Mouse (Mus musculus): ENCODE data around the gene Arl4d.
"Not testable (repeated sequence)": the region's sequence is repeated elsewhere in the genome, so short reads cannot be mapped to it uniquely, and the experiment has no call there.

The Arl4d gene

DNA sequence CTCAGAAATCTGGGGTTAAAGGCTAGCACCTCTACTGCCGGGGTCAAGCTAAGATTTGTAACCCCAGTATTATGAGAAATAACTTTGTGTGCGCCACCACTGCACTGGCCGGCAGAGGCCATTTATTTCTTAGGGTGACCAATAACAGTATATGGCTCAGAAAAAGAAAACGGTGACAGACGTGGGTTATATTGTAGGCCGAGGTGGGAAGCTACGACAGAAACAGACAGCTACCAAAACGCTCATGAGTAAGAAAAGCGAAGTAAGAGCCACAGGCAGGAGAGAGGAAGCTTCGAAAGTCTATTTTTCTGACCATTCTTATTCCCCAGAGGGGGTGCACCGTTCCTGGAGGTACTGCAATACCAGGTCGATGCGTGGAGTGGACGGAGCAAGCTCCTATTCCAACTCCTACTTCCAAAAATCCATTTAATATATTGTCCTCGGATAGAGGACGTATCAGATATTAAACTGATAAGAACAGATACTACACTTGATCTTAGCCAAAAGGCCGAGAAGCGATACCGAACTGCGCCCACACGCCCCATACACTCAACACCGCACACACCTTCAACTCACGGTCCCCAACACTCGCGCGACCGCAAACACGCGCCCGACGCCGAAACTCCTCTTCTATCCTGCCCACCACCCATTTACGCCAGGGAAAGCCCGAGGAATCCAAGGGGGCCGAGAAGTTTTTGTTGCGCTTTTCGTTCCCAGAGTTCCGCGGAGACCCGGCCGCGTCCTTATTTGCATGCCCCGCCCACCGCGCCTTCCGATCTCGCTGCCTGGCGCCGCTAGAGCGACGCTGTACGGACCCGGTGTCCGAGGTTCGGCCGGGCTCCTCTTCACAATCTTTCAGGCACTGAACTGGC, 19.7 kb upstream of the Arl4d start:
- peak; percentile 71 for DNase-seq (ENCODE audit: low read depth, low spot score)

DNA sequence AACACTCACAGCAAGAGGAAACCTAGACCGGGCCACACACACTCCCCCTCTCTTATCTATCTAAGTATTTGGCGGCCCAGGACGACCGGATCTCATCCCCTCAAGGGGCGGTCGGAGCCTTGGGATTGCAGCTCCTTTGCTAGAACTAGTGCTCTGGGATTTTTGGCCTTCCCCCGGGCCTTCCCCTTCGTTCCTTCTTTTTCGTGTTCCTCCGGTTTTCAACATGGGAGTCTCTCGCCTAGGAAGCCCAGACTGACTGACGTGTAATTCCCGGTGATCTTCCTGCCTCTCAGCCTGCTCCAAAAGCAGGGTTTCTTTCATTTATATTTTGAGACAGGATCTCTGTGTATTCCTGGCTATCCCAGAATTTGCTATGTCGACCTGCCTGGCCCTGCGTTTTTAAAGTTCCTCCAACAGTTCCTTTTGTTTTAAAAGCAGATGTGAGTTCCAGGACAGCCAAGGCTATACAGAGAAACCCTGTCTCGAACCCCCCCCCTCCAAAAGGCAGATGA, 19.0 kb upstream of the Arl4d start:
- not testable (repeated sequence) for DNase-seq (ENCODE audit: low read depth, low spot score)

DNA sequence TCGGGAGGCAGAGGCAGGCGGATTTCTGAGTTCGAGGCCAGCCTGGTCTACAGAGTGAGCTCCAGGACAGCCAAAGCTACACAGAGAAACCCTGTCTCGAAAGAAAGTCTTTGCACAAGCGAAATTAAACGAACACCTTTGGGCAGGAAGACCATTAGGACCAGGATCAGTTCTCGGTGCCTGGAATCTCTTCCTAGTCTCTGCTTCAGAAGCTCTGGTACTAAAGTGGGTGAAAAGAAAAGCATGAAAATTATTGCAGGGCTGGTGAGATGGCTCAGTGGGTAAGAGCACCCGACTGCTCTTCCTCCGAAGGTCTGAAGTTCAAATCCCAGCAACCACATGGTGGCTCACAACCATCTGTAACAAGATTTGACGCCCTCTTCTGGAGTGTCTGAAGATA, 18.2 kb upstream of the Arl4d start:
- not testable (repeated sequence) for DNase-seq (ENCODE audit: low read depth, low spot score)

DNA sequence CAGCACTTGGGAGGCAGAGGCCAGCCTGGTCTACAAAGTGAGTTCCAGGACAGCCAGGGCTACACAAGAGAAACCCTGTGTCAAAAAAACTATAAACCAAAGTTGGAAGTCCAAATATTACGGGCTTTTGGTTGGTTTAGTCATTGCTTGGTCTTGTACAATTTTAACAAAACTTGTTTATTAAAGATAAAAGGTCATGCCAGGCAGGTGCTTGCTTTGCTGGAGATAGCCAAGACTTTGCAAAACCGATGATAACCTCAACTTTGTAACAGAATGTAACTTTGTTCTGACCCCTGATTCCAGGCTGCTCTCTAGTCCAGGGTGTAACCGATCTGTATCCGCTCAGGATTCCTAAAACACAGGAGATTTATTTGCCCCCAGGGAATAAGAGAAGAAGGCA, 9.0 kb upstream of the Arl4d start:
- no peak for DNase-seq (ENCODE audit: low read depth, low spot score)

DNA sequence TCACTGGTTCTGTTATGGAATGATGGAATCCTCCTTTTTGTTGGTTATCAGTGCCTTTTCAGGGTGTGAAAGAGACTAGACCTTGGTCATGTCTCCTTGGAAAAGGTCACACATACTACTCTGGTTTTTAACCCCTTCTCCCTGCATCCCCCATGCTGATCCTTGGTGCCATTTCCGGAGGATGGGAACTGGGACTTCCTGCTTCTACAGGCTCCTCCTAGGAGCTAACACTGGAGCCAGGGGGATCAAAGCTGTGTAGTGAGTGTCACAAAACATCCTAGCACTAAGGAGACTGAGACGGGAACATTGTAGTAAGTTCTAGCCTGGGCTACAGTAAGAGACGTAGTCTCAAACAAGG, 7.8 kb upstream of the Arl4d start:
- DNase-seq (ENCODE audit: low read depth, low spot score): no peak

DNA sequence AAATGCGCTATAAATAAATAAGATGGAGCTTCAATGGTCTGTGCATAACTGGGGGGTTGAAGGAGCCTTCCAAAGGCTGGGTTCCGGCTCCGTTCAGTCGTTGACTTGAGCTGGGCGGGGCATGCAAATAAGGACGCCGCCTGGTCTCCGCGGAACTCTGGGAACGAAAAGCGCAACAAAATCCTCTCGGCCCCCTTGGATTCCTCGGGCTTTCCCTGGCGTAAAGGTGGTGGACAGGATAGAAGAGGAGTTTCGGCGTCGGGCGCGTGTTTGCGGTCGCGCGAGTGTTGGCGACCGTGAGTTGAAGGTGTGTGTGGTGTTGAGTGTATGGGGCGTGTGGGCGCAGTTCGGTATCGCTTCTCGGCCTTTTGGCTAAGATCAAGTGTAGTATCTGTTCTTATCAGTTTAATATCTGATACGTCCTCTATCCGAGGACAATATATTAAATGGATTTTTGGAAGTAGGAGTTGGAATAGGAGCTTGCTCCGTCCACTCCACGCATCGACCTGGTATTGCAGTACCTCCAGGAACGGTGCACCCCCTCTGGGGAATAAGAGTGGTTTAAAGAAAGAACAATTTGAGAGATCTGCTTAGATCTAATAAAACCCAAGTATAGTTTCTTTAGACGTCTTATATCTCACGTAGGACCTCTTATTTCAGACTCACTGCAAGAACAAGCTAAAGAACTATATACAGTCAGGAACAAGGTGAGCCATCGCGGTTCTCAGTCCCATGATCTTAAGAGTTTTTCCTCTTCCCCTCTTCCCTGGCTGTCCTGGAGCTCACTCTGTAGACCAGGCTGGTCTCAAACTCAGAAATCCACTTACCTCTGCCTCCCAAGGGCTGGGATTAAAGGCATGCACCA, 7.2 kb upstream of the Arl4d start:
- DNase-seq (ENCODE audit: low read depth, low spot score): peak; percentile 94

DNA sequence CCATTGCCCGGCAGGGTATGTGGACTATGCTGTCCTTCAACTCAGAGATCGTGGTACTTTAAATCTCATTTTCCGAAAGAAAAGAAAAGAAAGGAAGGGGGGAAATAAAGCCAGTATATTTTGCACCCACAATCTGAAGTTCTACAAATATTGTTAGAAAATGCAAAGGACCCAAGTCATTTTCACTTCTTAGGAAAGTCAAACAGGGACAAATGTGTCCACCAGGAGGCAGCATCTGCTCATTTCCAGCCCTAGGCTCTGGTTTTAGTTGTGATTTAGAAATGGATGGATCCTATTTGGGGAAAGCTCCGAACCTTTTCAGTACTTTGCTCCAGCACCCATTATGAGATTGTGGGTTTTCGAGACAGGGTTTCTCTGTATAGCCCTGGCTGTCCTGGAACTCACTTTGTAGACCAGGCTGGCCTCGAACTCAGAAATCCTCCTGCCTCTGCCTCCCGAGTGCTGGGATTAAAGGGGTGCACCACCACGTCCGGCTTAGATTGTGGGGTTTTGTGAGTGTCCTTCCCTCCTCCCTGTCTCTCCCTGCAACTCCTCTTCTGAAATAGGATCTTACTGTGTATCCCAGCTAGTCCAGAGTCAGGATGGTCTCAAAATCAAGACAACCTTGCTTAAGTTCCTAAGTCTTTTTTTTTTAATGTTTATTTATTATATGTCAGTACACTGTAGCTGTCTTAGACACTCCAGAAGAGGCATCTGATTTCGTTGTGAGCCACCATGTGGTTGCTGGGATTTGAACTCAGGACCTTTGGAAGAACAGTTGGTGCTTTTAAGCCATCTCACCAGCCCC, 6.4 kb upstream of the Arl4d start:
- DNase-seq (ENCODE audit: low read depth, low spot score): peak; percentile 89

DNA sequence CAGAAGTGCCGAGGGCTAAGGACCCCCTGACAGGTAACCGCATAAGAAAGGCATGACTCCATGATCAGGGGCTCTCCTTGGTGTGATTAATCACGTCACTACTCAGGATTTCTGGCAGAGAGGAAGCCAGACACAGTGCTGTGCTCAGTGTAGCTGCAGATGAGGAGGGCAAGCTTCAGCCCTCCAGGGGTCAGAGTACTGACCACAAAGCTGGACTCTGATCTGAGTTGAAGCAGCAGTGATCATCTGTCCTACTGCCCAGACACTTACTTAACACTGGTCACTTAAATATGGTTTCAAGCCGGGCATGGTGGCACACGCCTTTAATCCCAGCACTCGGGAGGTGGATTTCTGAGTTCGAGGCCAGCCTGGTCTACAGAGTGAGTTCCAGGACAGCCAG, 4.2 kb upstream of the Arl4d start:
- no peak for DNase-seq (ENCODE audit: low read depth, low spot score)

DNA sequence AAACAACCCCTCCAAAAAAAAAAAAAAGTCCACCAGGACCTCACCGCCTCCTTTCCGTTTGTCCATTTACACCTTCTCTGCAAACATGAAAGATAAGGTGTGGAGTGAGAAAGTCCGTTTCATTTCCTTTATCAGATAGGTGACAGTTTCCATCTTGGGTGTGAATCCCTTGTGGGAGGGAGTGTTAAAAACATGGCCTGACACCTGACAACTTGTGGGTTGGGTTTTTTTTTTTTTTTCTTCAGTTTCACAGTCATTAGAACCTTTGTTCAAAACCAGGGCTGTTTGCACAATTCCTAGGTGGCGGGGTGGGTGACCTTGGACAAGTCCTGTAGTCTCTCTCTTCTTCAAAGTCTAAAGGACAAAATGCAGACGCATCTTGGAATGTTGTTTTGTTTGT, 3.6 kb upstream of the Arl4d start:
- no peak for DNase-seq (ENCODE audit: low read depth, low spot score)

DNA sequence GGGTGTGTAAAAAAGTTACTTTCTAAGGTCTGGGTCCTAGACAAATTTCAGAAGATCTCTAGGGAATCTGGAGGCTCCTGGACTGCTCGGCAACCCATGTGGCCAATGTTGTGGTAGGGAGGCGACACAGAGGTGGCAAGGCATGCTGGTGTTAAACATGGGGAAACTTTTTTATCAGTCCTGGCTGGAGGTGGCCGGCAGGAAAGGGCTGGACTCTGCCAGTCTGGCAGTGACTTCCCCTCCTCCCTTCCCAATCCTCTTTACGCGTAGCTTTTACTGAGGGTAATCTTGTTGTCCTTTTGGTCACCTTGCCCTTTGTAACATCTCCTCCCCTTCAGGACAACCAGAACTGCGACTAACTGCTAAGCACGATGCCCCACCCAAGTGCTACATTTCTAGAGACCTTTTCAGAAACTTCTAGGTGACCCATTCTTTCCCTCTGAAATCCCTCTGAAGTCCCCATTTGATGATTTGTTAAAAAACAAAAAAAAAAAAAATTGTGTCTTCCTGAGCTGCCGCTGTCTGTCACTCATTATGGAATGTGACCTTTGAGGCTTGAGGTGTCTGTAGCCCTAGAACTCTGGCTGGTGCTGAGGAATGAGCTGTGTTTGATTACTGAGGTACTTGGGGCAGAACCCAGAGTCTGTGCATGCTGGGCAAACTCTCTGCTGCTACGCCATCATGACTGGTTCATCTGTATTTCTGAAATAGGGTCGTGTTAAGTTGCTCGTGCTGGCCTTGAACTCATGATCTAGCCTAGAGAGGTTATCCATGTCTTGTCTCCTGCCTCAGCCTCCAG, 1.9 kb upstream of the Arl4d start:
- DNase-seq (ENCODE audit: low read depth, low spot score): no peak

DNA sequence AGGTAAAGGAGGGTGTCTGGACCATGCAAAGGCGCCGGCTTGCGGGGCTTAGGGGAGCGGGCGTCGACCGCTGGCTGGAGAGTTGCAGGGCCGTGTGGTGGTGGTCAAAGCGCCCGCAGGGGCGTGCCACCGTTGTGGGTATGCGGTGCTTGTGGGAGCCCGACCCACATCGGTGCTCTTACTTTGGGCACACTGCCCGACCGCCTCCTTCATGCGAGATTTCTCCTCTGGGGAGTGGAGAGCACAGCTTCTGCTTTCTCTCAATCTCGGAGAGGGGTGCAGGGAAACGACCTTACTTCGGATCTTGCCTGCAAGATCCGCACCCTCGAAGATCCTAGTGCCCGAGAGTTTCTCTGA, 273 bp downstream of the Arl4d start:
- DNase-seq (ENCODE audit: low read depth, low spot score): no peak

DNA sequence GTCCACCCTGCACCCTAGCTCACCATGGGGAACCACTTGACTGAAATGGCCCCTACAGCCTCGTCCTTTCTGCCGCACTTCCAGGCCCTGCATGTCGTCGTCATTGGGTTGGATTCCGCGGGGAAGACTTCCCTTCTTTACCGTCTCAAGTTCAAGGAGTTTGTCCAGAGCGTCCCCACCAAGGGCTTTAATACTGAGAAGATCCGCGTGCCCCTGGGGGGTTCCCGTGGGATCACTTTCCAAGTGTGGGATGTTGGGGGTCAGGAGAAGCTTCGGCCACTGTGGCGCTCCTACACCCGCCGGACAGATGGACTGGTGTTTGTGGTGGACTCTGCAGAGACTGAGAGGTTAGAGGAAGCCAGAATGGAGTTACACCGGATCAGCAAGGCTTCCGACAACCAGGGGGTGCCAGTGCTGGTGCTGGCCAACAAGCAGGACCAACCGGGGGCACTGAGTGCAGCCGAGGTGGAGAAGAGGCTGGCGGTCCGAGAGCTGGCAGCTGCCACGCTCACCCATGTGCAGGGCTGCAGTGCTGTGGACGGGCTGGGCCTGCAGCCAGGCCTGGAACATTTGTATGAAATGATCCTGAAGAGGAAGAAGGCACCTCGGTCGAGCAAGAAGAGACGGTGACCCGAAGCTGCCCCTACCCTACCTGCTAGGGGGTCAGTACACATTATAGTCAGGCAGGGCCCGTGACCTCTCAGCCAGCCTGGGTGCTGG, 1.4 kb downstream of the Arl4d start:
- no peak for DNase-seq (ENCODE audit: low read depth, low spot score)

DNA sequence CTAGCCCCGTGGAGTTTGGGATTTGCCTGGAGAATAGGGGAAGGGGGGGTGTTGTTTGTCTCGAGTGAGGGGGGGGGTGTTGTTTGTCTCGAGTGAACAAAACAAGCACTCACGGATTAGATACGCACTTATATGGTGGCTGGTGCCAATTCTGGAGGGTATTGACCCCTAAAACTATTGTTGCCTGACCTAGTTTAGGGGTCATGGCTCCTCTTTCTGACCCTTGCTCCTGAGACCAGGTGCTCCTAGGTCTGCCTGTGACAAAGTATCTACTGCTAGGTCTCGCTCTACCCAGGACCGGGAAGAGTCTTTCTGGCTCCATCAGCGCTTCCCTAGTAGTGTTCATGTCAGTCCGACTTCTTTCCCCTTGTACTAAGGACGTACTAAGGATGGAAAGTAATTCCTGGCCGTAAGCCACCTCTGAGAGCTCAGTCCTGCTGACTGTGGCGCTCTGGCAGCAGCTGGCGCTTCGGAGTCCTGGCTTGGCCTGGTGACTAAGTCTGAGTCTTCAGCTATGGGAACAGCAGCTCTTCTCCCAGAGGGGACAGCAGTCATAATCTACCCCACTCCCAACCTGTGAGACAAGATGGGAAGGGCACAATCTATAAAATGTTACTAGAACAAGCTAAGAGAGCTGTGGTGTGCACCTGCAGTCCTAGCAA, 2.7 kb downstream of the Arl4d start:
- DNase-seq (ENCODE audit: low read depth, low spot score): no peak

DNA sequence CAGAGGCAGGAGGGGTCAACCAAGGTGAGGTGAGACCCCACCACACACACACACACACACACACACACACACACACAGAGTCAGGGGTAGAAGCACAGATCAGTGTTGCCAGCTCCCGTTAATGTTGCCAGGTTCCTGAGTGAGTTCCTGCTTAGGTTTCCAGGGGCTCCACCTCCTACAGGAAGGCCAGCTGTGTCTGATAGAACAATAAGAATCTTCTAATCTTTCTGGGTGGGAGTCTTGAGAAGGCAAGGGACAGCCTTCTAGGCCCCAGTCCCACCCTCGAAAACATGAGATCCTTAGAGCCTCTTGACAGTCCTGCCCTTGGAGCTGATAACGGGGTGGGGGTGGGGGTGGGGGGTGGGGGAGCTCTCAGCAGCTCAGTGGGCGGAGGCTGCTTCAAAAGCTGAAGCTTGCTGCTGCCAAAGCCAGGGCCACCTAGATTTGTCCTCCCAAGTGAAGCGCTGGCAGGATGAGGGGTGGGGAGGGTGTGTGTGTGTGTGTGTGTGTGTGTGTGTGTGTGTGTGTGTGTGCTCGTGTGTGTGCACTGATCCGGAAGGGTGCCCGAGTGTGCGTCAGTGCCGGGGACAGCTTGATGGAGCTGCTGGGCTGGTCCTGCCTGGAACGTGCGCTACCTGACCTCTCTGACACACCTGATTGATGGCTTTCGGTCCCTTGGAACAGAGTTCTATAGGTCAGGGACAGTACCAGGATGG, 3.4 kb downstream of the Arl4d start:
- DNase-seq (ENCODE audit: low read depth, low spot score): no peak

DNA sequence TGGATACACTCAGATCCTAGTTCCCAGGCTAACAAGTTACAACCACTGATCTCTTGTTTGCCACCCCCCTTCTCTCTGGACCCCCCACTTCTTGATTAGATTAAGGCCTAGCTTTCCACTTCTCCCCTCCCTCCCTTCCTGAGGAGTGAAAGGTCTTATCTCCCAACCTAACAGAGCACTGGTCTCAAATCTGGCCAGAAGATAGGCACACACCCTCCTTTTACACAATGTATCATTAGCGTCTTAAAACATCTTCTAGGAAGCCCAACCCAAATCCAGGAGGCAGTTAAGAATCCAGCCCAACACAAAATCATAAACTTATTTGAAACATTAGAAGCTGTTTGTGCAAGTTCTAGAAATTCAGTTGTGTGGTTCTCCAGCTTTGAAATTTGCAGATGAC, 5.0 kb downstream of the Arl4d start:
- DNase-seq (ENCODE audit: low read depth, low spot score): no peak

DNA sequence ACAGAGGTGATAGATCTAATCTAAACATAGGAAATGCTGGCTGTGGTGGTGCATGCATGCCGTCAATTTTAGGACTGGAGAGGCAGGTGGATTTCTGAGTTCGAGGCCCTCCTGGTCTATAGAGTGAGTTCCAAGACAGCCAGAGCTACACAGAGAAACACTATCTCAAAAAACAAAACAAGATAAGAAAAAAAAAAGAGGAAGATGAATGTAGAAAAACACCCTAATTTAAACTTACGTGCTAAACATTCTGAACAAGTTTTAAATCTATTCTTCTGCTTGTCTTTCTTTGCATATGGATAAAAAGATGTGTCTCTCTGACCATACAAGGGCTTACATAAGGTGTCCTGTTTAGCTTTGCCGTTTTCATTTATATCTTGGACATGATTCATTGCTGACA, 5.9 kb downstream of the Arl4d start:
- no peak for DNase-seq (ENCODE audit: low read depth, low spot score)

DNA sequence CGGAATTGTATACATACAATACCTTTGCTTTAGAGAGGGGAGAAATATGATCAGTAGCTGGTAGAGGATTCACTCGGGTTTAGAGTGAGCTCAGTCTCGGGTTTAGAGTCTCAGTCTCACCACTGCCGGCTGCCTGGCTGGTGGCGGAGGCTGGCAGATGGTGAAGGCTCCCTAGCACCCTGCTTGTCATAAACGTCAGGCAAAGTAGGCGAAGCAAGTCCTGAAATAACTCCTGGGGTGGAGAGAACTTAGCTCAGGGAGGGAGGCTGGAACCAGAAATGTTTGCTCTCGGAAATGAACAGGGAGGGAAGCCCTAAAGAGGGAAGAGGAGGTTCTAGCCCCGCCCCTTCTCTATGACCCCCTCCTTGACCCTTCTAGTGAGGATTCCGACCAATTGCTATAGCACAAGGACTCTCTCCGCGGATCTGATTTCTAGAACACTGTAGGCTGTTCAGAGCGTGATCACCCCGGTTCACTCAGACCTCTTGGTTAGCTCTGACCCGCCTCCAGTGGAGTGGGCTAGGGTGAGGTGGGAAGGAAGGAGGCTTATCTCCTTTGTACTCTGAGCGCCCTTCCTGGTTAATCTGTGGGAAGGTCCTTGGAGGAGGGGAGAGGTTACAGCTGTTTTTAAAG, 7.8 kb downstream of the Arl4d start:
- DNase-seq (ENCODE audit: low read depth, low spot score): no peak

DNA sequence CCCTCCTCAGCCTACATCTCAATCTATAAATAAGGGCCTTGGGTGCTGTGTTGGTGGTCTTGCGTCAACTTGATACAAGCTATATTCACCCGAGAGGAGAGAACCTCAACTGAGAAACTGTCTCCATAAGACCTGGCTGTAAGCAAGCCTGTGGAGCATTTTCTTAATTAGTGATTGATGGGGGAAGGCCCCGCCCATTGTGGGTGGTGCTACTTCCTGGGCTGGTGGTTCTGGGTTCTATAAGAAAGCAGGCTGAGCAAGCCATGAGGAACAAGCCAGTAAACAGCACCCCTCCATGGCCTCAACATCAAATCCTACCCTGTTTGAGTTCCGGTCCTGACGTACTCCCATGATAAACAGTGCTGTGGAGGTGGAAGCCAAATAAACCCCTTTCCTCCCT, 8.8 kb downstream of the Arl4d start:
- no peak for DNase-seq (ENCODE audit: low read depth, low spot score)

DNA sequence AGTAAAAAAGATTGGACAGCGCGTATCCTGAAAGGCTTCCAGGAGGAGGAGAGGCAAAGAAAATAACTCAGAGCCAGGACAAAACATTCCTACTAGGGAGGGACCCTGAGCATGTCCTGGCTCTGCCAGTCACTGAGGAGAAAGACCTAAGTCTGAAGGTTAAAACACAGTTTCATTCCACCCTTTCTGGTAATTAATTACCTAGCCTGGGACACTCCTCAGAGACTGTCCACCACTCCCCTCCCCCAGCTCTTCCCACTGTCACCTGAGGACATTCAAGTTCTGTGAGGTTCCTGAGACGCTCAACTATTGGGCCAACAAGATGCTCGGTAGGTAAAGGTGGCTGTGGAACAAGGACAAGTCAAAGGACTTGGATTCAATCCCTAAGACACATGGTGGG, 10.0 kb downstream of the Arl4d start:
- no peak for DNase-seq (ENCODE audit: low read depth, low spot score)

Measured in mesoderm, embryonic 11.5 days (tissue).